Mouse (Mus musculus): ENCODE results near the gene Prmt7.

Prmt7 gene

GRCm38 (mm10) chr8:106219620-106220019 lies 8.9 kb downstream of the Prmt7 start:
- DNase-seq (ENCODE audit: low read depth, low spot score), result no peak

GRCm38 (mm10) chr8:106226589-106226988 lies 15.9 kb downstream of the Prmt7 start:
- no peak for DNase-seq (ENCODE audit: low read depth, low spot score)

- DNase-seq (ENCODE audit: low read depth, low spot score), result no peak
Measured at GRCm38 (mm10) chr8:106231536-106231935, 20.8 kb downstream of the Prmt7 start.

DNA sequence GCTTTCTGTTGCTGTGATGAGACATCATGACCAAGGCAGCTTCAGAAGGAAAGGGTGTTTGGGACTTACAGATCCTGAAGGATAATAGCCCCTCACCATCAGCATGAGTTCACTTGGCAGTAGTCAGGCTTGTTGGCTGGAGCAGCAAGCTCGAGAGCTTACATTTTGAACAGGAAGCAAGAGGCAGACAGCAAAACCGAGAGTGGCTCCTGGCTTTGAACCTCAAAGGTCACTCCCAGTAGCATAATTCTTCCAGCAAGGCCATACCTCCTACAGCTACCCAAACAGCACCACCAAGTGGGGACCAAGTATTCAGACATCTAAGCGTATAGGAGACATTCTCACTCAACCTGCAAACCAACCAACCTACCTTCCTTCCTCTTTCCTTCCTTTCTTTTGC lies 22.0 kb downstream of the Prmt7 start:
- no peak for DNase-seq (ENCODE audit: low read depth, low spot score)

- DNase-seq (ENCODE audit: low read depth, low spot score), result no peak
Measured at GRCm38 (mm10) chr8:106234567-106235261, 24.0 kb downstream of the Prmt7 start.

DNA sequence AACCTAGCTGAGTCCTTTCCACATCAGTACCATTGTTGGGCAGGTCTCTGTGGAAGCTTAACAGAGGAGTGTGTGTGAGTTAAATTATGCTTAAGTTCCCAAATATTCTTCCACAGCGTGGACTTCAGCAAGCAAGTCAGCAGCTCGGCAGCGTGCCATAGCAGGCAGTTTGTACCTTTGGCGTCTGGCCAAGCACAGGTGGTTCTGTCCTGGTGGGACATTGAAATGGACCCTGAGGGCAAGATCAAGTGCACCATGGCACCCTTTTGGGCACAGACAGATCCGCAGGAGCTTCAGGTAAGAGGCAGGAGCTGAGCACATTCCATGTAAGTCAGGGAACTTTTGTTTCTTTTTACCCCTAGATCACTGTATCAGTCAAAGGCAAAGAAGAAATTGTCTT lies 26.4 kb downstream of the Prmt7 start:
- no peak for DNase-seq (ENCODE audit: low read depth, low spot score)

DNA sequence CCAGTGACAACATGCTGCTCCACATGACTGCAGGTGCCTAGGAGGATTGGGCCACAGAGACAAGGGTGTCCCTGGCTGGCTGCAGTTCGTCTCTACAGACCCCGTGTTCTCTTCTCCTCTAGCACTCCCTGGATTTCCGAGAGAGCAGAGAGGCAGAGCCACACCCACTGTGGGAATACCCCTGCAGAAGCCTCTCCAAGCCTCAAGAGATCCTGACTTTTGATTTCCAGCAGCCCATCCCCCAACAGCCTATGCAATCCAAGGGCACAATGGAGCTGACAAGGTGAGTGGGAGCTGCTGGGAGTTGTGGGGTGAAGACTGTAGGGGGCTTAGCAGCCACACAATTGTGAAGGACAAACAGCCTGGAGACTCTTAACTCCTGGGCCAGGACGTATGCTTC lies 39.5 kb downstream of the Prmt7 start:
- no peak for DNase-seq (ENCODE audit: low read depth, low spot score)

DNA sequence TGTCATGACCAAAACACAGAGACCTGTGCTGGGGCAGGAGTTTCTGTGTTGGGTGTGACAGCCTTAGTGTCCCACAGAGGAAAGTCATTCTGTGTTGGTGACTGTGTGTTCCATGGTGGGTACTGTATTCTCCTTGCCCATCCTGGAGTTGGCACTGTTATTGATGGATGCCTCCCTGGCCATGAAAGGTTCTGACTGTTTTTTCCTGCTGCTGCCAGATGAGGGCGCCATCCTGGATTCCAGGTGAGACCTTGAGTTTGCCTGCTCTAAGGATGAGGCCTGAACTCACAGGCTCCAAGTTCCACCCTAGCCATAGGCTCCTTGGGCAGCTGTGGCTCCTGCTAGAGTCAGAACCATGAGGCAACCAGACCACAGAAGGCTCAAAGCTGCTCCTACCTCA lies 47.4 kb downstream of the Prmt7 start:
- peak; percentile 33 for DNase-seq (ENCODE audit: low read depth, low spot score)

- DNase-seq (ENCODE audit: low read depth, low spot score), result no peak
Measured at GRCm38 (mm10) chr8:106259579-106260255, 49.0 kb downstream of the Prmt7 start.

DNA sequence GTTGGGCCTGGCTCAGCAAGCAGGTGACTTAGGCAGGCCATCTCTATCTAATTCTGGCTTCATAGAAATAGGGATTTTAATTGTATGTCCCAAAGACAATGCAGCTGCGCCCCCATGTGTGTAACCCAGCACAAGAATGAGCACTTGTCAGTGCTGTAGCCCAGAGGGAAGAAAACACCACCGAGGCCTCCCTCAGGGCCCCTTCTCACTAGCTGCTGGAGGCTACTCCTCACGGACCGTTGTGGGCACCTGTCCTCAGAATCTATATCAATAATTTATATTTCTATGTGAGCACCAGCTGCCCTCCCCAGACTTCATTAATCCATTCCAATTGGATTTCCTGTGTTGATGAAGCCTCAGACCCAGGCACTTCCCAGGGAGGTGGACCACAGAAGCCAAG lies 50.2 kb downstream of the Prmt7 start:
- DNase-seq (ENCODE audit: low read depth, low spot score), result no peak

GRCm38 (mm10) chr8:106262343-106262742 lies 51.6 kb downstream of the Prmt7 start:
- DNase-seq (ENCODE audit: low read depth, low spot score), result no peak

GRCm38 (mm10) chr8:106263928-106264327 lies 53.2 kb downstream of the Prmt7 start:
- no peak for DNase-seq (ENCODE audit: low read depth, low spot score)

GRCm38 (mm10) chr8:106265398-106265797 lies 54.7 kb downstream of the Prmt7 start:
- no peak for DNase-seq (ENCODE audit: low read depth, low spot score)

GRCm38 (mm10) chr8:106268710-106269346 lies 58.1 kb downstream of the Prmt7 start:
- DNase-seq (ENCODE audit: low read depth, low spot score), result no peak

- no peak for DNase-seq (ENCODE audit: low read depth, low spot score)
Measured at GRCm38 (mm10) chr8:106270804-106271203, 60.1 kb downstream of the Prmt7 start.

DNA sequence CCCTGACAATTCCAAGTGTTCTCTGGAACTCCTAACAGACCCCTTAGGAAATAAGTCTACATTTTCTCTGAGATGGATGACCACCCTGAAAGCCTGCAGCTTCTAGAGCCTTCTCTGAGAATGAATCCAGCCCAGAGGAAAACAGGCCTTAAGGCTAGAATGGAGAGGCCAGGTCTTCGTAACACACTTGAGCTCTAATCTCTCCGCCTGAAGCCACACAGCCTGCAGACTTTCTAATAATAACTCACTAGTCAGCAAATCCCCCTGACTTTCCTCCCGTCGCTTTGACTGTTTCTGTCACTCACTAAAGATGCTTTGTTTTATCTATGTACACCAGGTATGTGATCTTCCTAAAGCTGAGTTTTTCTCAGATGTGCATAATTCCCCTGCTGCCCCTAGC lies 60.6 kb downstream of the Prmt7 start:
- no peak for DNase-seq (ENCODE audit: low read depth, low spot score)

DNA sequence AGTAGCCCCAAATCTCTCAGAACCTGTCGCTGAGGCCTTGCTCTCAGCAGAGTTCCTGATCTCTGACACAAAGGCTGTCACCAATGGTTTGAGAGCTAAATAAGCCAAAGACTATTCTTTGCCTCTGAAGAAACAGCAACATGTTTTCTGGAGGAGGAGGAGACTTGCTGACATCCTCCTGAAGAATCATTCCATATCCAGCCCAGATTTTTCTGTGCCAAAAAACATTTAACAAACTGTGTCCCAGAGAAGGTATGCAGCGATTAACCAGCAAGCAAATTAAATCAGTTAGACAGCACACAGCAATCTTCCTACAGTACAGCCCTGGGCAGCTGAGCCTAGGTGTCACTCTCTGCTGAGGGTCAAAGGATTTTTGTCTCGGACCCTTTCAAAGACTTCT lies 62.7 kb downstream of the Prmt7 start:
- no peak for DNase-seq (ENCODE audit: low read depth, low spot score)

GRCm38 (mm10) chr8:106276709-106277317 lies 66.1 kb downstream of the Prmt7 start:
- DNase-seq (ENCODE audit: low read depth, low spot score), result no peak

GRCm38 (mm10) chr8:106278367-106279042 lies 67.8 kb downstream of the Prmt7 start:
- no peak for DNase-seq (ENCODE audit: low read depth, low spot score)

DNA sequence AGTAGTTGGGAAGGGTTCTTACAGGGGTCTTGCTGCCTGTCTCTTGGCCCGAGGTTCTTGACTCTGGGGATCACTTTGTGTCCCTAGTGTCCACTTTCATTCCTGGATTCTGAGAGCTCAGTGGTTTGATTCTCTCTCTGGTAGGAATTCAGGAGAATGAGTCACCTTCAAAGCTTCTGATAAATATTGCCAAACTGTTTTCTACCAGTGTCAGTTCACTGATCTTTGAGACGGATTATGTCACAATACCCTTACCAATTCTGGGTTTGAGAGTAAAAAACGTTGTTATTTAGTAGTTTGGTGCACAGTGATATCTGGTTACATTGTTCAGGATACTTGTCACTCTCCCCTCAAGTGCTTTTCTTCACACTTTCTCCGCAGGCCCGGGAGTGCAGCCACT lies 69.4 kb downstream of the Prmt7 start:
- no peak for DNase-seq (ENCODE audit: low read depth, low spot score)

DNA sequence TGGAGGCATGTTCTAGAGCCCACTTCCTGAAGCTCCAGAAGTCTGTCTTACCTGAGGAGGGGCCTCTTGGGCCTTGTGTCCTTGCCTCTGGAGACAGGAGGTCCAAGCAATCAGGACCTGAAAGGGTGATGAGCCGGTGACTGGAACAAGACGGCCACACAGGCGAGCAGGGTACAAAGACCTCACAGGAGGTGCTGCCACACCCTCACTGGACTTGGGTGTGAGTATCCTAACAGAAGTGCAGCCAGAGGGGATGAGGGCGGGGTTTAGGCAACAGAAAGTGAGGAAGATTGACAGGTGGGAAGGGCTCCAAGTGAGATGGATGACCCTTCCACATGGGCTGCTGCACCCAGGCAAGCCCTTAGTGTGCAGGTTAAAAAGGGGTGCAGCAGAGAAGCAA lies 70.1 kb downstream of the Prmt7 start:
- DNase-seq (ENCODE audit: low read depth, low spot score), result no peak

DNA sequence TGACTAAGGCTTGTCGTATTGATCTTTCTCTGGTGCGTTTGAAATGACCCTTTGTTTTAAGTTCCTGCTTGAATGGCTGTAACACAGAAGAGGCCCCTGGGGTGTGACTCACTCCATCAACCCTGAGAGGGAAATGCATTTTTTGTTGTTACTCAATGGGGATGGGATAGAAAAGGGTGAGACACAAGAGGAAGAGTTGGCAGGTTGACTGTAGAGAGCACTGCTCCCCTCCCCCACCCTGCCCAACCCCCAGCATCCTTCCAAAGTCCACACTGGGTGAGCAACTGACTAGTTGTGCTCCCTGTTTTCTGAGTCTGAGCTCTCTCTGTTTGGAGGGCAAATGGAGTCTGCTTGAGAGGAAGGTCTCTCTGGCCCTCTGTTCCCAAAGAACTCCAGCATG lies 76.7 kb downstream of the Prmt7 start:
- no peak for DNase-seq (ENCODE audit: low read depth, low spot score)

Data from WW6 (cell line).